Mouse (Mus musculus) spleen, postnatal 0 days (tissue): ENCODE results near the gene Ptpra. TPM values are rescaled to one million over a fixed set of nuclear protein-coding genes. Genes with fewer than 3 reads are reported as not detected.

ENCODE experiments used
- polyA plus RNA-seq: library from polyadenylated mRNA; unstranded; fragments of >200 nt; fragmentation: Nextera tagmentation; extraction: Ambion mirVana; gene quantifications from 2 replicates; pipeline ENCODE4 v1.2.1, GENCODE M21; 2015

Gene Ptpra
- 36.1 and 43.6 TPM in 2 replicates for polyA plus RNA-seq

DNA sequence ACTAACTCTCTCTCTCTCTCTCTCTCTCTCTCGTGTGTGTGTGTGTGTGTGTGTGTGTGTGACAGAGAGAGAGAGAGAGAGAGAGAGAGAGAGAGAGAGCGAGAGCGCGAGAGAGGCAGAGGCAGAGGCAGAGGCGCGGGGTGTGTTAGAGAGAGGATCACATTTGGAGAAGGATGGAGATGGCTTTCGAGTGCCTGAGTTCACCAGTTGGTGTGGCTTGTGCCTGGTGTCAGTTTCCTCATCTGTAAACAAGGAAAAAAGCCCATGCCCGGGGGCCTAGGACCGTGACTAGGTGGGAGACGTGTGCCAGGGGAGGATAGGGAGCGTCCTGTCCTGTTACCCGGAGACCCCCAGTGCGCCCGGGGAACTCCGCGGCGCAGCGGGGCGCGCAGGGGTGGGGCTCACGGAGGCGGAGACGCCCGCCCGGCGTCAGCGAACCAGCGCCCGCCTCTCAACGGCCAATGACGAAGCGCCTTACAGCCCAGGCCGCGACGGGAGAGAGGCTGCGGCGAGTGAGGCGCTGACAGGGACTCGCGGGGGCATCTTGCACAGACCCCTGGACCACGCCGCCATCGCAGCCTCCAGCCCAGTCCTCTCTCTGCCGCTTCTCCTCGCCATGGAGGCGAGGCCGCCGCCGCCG, at the start of gene Ptpra:
Ptpra (plus strand) TSS at position 485 of the 640 bp plus-strand sequence.

DNA sequence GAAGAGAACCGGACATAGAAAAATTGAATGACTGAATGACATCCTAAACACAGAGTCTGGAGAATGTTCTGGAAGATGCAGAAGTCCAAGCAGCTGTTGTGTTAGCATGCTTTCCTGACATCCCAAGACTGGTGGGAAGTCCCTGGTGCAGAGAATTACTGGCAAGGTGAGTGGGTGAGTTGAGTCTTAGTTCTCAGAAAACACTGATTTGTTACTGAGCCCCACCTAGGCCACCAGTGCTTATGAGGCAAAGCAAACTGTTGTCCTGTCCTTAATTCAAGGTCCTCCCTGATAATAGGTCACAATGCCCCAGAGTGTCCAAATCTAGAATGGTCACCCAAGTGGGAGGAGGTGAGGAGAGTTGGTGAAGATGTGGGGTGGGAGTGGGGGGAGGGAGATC, 45.1 kb upstream of the Ptpra start, which contains the start of the genes Gm28372 and 1700020A23Rik:
Gm28372 (plus strand) TSS at position 301 of the 400 bp plus-strand sequence.
1700020A23Rik (plus strand) TSS at position 321 of the 400 bp plus-strand sequence.

GRCm38 (mm10) chr2:130406178-130406577, 43.9 kb upstream of the Ptpra start, which contains the start of gene Tmem239:
Gene Tmem239, plus strand, starts transcription at chr2:130406478.

GRCm38 (mm10) chr2:130424126-130424853, 25.8 kb upstream of the Ptpra start, which contains the start of the genes Vps16 and Pced1a:
Gene Vps16, plus strand, starts transcription at chr2:130424339.
Gene Pced1a, minus strand, starts transcription at chr2:130424701.

DNA sequence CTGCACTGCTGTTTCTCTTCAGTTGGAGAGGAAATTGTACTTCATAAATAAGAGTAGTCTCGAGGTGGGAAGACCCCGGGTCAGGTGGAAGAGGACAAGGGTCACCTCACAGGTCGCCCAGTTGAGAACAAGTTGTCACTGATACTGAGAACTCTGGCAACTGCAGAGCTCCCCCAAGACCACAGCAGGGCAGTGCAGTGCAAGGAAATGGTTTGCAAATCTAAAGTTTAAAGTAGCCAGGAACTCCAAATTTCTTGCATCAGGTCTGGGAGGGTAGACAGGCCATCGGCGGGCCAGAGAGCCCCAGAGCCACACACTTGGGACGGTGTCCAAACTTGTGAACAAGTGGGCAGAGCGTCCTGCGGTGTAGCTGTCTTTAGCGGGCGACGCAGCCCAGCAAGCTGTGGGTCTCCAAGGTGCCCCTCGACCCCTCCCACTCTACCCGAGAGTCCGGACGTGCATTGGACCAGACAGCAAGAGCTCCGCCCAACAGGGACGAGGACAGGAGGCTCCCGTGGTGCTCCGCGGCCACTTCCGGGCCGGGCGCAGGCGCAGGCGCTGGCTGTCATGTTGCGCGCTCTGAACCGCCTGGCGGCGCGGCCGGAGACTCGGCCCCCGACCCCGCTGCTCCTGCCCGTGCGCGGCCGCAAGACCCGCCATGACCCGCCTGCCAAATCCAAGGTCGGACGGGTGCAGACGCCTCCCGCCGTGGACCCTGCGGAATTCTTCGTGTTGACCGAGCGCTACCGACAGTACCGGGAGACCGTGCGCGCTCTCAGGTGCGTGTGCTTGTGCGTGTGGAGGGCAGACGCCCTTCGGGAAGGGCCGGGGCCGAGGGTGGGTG, 113.4 kb downstream of the Ptpra start, which contains the start of gene Mrps26:
Mrps26 (plus strand) TSS at position 531 of the 844 bp plus-strand sequence.

DNA sequence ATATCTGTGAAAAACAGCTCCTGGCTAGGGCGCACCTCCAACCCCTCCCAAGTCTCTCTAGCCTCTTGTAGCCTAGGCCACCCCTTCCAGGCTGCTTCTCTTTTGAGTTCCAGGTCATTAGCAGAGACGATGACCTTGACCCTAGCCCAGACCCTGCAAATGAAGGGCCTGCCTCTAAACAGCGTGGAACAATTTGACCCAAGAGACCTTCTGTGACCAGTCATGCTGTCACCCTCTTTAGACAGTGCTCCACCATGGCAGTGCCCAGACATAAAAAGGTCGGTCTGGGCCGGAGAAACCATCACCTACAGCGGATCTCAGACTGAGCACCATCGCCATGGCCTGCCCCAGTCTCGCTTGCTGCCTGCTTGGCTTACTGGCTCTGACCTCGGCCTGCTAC, 125.8 kb downstream of the Ptpra start, which contains the start of gene Oxt:
Oxt (plus strand) TSS at position 301 of the 400 bp plus-strand sequence.

GRCm38 (mm10) chr2:130582552-130582951, 132.5 kb downstream of the Ptpra start, which contains the start of gene Avp:
Gene Avp, minus strand, starts transcription at chr2:130582554.

Other genes with a start within 250 kb of the Ptpra start
- 207 and 228 TPM in 2 replicates for gene Nop56, start 175.8 kb upstream of the Ptpra start, polyA plus RNA-seq
- 84.4 and 94.5 TPM in 2 replicates for gene Idh3b, start 165.7 kb upstream of the Ptpra start, polyA plus RNA-seq
- gene Ebf4, start 155.1 kb upstream of the Ptpra start, polyA plus RNA-seq: 0.37 and 0.78 TPM in 2 replicates
- 18.5 and 23.9 TPM in 2 replicates for gene Cpxm1, start 52.7 kb upstream of the Ptpra start, polyA plus RNA-seq
- gene Gm28372, start 45.0 kb upstream of the Ptpra start, polyA plus RNA-seq: not detected in 2 replicates
- gene 1700020A23Rik, start 45.0 kb upstream of the Ptpra start, polyA plus RNA-seq: not detected in 2 replicates
- gene Tmem239, start 43.8 kb upstream of the Ptpra start, polyA plus RNA-seq: not detected in 2 replicates
- gene Vps16, start 25.9 kb upstream of the Ptpra start, polyA plus RNA-seq: 51.9 and 56.3 TPM in 2 replicates
- gene Pced1a, start 25.6 kb upstream of the Ptpra start, polyA plus RNA-seq: 3.8 and 4.5 TPM in 2 replicates
- gene Mrps26, start 113.5 kb downstream of the Ptpra start, polyA plus RNA-seq: 64.0 and 70.6 TPM in 2 replicates
- gene Oxt, start 125.9 kb downstream of the Ptpra start, polyA plus RNA-seq: not detected in 2 replicates
- not detected in 2 replicates for gene Avp, start 132.3 kb downstream of the Ptpra start, polyA plus RNA-seq
- 8.1 and 8.6 TPM in 2 replicates for gene Fastkd5, start 179.7 kb downstream of the Ptpra start, polyA plus RNA-seq
- 4.1 and 4.3 TPM in 2 replicates for gene Ubox5, start 179.8 kb downstream of the Ptpra start, polyA plus RNA-seq
- 0.29 and 0.55 TPM in 2 replicates for gene Lzts3, start 192.5 kb downstream of the Ptpra start, polyA plus RNA-seq
- 49.6 and 58.7 TPM in 2 replicates for gene Ddrgk1, start 214.4 kb downstream of the Ptpra start, polyA plus RNA-seq
- 55.3 and 57.9 TPM in 2 replicates for gene Itpa, start 217.3 kb downstream of the Ptpra start, polyA plus RNA-seq
- gene Slc4a11, start 247.2 kb downstream of the Ptpra start, polyA plus RNA-seq: 0.34 and 0.42 TPM in 2 replicates